Mouse (Mus musculus) central nervous system, embryonic 18 days (tissue): ENCODE measurements around the gene Trappc3. TPM values are rescaled to one million over a fixed set of nuclear protein-coding genes. Genes with fewer than 3 reads are reported as not detected.

ENCODE experiments used
- polyA plus RNA-seq: library from polyadenylated mRNA; depleted of rRNA; stranded (reverse); fragments of >200 nt; gene quantifications from 2 replicates; pipeline ENCODE4 v1.2.3, GENCODE M21; 2012; rRNA removed

Trappc3 gene
- polyA plus RNA-seq, result 170 and 181 TPM in 2 replicates

DNA sequence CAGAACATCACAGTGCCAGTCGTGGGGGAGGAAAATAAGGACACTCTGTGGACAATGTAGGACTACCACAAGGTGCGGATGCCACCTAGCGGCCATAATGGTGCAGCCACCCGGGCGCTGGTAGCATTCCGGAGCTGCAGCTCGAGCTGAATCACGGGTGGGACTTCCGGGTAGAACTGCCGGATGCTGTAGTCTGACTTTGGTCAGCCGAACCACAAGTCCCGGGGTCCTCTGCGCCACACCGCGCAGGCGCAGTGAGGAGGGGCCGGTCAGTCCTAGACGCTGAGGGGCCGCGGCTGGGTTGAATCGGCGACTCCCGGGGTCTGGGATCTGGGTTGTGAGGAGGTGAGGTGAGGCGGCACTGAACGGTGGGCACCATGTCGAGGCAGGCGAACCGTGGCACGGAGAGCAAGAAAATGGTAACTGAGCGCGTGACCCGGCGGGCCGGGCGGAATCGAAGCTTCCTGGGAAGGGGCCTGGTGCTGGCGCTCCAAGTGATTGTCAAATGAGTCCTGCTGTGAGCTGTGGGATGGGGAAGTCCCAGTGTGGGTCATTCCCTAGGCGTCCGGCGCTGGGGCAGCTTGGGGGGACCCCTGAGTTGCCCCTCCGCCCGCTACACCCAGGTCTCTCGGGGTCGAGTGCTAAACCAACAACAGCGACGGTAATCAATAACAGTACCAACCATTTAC, at the start of gene Trappc3:
Trappc3 (plus strand) TSS at position 207 of the 689 bp plus-strand sequence.

DNA sequence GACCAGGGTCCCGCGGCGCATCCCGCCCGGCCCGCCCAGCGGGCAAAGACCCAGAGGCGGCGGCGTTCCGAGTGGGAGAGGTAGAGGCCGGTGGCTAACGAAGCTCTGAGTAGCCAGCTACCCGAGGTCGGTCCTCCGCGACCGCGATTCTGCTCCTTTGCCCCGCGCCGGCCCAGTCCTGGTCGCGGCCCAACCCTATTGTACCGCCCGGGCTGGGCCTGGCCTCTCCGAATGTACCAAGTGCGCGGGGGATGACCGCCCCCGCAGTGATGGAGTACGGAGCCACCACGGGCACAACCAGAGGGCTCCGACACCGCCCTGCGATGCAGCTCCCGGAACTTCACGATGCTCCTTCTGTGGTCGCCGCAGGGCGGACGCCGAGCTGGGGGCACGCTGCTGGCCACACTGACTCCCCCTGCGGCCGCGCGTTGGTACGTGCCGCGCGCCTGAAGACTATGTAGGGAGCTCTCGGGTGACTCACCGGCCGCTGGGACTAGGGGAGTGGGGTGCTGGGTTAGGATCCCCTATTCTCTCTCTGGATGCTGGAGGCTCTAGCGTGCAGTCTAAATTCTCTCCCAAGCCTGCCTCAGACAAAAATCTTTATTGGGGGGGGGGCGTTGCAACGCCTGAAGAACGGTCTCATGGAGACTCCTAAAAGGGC, 5.9 kb upstream of the Trappc3 start, which contains the start of gene Map7d1:
Map7d1 (minus strand) TSS at position 213 of the 661 bp plus-strand sequence.

DNA sequence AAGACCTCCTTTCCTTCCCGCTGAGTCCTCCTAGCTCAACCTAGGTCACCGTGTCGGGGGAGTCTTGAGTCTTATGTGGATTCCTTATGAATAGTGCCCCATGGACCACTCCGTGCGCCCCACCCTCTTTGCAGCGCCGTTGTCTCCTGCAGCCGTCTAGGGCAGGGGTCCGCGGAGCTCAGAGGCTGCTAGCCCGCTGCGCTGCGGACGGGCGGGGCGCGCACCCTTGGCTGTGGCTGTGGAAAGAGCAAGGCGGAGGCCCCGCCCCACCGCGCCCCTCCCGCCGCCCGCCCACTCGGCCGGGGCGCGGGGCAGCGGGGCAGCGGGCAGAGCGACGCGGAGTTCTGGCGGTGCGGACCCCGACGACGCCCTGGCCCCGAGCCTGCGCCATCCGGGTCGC, 24.4 kb downstream of the Trappc3 start, which contains the start of gene Col8a2:
Col8a2 (plus strand) TSS at position 302 of the 400 bp plus-strand sequence.

DNA sequence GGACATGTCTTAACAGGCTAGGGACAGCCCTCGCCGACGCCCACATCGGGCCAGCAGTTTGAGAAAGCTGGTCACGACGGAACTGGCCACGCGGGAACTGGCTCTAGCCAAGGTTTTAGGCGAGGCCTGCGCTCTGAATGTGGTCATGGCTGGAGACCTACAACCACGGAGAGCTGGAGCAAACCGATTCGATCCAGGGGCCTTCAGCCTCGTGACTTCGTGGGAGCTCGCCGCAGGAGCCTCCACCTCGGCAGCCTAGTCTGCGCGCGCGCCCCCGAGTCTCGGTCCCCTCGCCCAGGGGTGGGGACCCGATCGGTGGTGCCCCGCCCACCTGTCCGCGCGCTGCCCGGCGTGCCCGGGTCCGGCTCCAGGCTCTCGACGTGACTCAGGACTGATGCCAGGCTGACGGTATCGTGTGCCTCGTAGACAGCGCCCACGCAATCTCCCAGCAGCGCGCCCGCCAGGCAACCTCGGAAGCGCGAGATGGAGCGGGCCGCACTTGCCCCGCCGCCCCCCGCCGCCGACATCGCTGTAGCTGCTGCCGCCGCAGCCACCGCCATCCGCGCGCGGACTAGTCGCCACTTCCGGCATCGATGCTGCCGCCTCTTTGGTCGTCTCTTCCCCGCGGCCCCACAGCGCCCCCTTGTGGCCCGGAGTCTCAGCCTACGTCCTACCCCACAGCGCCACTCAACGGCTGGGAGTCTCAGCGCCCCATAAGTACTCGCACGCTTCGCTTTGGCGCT, 59.2 kb downstream of the Trappc3 start, which contains the start of gene Adprhl2:
Adprhl2 (minus strand) TSS at position 593 of the 743 bp plus-strand sequence.

DNA sequence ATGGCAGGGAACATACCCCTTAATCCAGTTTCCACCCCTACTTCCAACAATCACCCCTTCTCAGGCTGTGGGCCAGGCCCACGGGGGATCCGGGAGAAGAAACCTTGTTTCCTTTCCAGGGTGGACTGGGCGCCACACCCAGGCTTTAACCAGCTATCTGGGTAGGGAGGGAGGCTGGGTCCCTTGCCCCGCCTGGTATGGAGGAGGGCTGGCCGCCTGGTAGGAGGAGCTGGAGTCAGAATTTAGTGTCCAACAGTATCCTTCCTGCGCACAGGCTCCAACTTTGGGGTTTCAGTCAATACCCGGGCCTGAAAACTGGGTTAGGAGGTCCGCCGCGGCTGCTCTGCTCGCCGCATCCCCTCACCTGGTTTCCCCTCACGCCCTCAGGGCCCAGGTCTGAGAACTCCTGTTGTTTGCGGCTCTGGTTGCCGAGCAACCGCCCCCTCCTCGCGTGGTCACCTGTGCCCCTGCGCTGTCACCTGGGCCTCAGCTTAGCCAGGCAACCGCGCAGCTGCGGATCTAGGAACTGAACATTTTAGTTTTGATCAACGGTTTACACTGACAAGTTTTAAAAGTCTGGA, 63.2 kb downstream of the Trappc3 start, which contains the start of gene Tekt2:
Tekt2 (minus strand) TSS at position 408 of the 581 bp plus-strand sequence.

Other genes with a start within 250 kb of the Trappc3 start
- gene Csf3r, start 237.8 kb upstream of the Trappc3 start, polyA plus RNA-seq, result 0.97 and 1.1 TPM in 2 replicates
- 69.7 and 79.1 TPM in 2 replicates for gene Mrps15, start 215.4 kb upstream of the Trappc3 start, polyA plus RNA-seq
- gene Oscp1, start 203.8 kb upstream of the Trappc3 start, polyA plus RNA-seq, result 8.4 and 12.5 TPM in 2 replicates
- gene Lsm10, start 165.7 kb upstream of the Trappc3 start, polyA plus RNA-seq, result 65.5 and 68.4 TPM in 2 replicates
- gene Stk40, start 158.4 kb upstream of the Trappc3 start, polyA plus RNA-seq, result 13.7 and 14.0 TPM in 2 replicates
- 13.5 and 15.8 TPM in 2 replicates for gene Eva1b, start 114.6 kb upstream of the Trappc3 start, polyA plus RNA-seq
- 1.1 TPM in 2 replicates for gene Sh3d21, start 98.8 kb upstream of the Trappc3 start, polyA plus RNA-seq
- 98.6 and 98.7 TPM in 2 replicates for gene Thrap3, start 59.6 kb upstream of the Trappc3 start, polyA plus RNA-seq
- 150 and 154 TPM in 2 replicates for gene Map7d1, start 6.0 kb upstream of the Trappc3 start, polyA plus RNA-seq
- gene Col8a2, start 24.5 kb downstream of the Trappc3 start, polyA plus RNA-seq, result 0.92 and 3.6 TPM in 2 replicates
- 69.2 TPM in 2 replicates for gene Adprhl2, start 59.4 kb downstream of the Trappc3 start, polyA plus RNA-seq
- 20.8 and 26.3 TPM in 2 replicates for gene Tekt2, start 63.4 kb downstream of the Trappc3 start, polyA plus RNA-seq
- gene Ago3, start 167.2 kb downstream of the Trappc3 start, polyA plus RNA-seq, result 7.7 and 8.4 TPM in 2 replicates
- 39.8 and 46.8 TPM in 2 replicates for gene Ago1, start 206.3 kb downstream of the Trappc3 start, polyA plus RNA-seq